Mouse (Mus musculus) liver, embryonic 13.5 days (tissue): ENCODE results near the gene Wdr26. TPM values are rescaled to one million over a fixed set of nuclear protein-coding genes. Genes with fewer than 3 reads are reported as not detected.
A peak's percentile ranks its signal among the peaks of the same experiment; 100 is the strongest.

ENCODE experiments used
- ATAC-seq: fragments of 200-750 bp; cut with Nextera tagmentation; 2 replicates; pipeline ENCODE4 v1.8.0; 2017; ENCODE audit warnings: low read depth, mild to moderate bottlenecking, moderate number of reproducible peaks, moderate library complexity
- DNase-seq: peaks from one replicate; pipeline ENCODE4 v3.0.0; 2022
- H3K27ac ChIP-seq: fragments of 300-500 bp; sonication (generic); 2 replicates; pipeline ENCODE4 v1.5.1; 2015; ENCODE audit warnings: moderate library complexity, mild to moderate bottlenecking, inconsistent platforms
- H3K27me3 ChIP-seq: fragments of 300-500 bp; sonication (generic); 2 replicates; pipeline ENCODE4 v1.6.1; 2015; ENCODE audit warnings: mild to moderate bottlenecking, inconsistent platforms
- H3K36me3 ChIP-seq: fragments of 300-500 bp; sonication (generic); 2 replicates; pipeline ENCODE4 v1.6.1; 2015; ENCODE audit warnings: mild to moderate bottlenecking, inconsistent platforms
- H3K4me1 ChIP-seq: fragments of 300-500 bp; sonication (generic); replicated peaks from 2 replicates; pipeline ENCODE4 v1.6.1; 2015; ENCODE audit warnings: inconsistent platforms
- H3K4me2 ChIP-seq: fragments of 300-500 bp; sonication (generic); 2 replicates; pipeline ENCODE4 v1.6.1; 2015; ENCODE audit warnings: inconsistent platforms, mild to moderate bottlenecking, moderate library complexity
- H3K4me3 ChIP-seq: fragments of 300-500 bp; sonication (generic); replicated peaks from 2 replicates; pipeline ENCODE4 v1.5.1; 2015; ENCODE audit warnings: mild to moderate bottlenecking, inconsistent platforms
- H3K9ac ChIP-seq: fragments of 300-500 bp; sonication (generic); 2 replicates; pipeline ENCODE4 v1.6.1; 2015; ENCODE audit warnings: mild to moderate bottlenecking, inconsistent platforms
- H3K9me3 ChIP-seq: fragments of 300-500 bp; sonication (generic); replicated peaks from 2 replicates; pipeline ENCODE4 v1.6.1; 2016; ENCODE audit warnings: inconsistent platforms
- WGBS: fragments of 180-500 bp; shearing (Covaris S2); methylation state at CpG from one replicate; pipeline ENCODE4 v1.1.7; 2015; ENCODE audit not compliant: insufficient replicate concordance; 5-methylcytosine and 5-hydroxymethylcytosine counted together
- polyA plus RNA-seq: library from polyadenylated mRNA; unstranded; fragments of >200 nt; fragmentation: Nextera tagmentation; extraction: Ambion mirVana; gene quantifications from 2 replicates; pipeline ENCODE4 v1.2.1, GENCODE M21; 2015

The Wdr26 gene
- polyA plus RNA-seq, 1 experiment from 2014 or later, result 55.6 TPM

DNA sequence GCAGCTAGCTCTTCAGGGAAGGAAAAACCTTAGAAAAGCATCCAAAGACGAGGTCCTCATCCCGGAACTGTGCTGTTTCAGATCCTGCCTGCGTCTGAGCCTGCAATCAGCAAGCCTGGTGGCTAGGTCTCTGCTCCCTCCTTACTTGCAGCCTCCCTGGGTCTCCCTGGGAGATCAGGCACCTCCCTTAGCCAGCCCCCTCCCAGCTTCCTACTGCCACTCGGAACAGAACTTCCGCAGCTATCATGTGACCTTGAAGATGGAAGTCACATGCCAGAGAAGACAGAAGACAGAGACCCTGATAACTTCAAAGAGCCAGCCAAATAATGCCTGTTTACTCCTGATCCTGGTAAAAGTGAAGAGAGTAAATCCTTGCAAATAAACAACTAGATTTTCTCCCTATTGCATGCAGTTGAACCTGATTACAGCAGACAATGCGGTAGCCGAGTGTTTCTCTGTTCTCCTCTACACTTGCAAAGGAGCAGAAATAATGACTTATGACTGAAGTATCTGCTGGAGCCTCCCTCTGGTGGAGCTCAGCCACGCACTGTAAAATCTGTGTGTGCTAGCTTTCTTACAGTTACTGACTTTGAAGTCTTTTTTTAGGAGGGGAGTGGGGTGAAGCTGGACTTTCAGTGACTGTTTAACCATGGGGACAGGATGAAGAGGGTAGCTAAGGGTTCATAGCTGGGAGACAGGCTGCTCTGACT lies 22.7 kb upstream of the Wdr26 start:
- Histone ChIP-seq H3K27me3 (no peaks in the 10 kb centered on the region), H3K36me3 (no peaks in the 10 kb centered on the region), H3K9ac (peak overlapping the region; percentile 47), H3K4me1 (peaks cover 51% of the 10 kb centered on the region), H3K4me2 (peak overlapping the region; percentile 41), H3K9me3 (no peaks in the 10 kb centered on the region), H3K4me3 (peak overlapping the region; percentile 12; the same call in 1 of the 2 replicates), H3K27ac (peak overlapping the region; percentile 40)
- WGBS, result 30% methylated on average over 8 of the region's 8 CpGs
- no peak for ATAC-seq
- DNase-seq, result no peak

DNA sequence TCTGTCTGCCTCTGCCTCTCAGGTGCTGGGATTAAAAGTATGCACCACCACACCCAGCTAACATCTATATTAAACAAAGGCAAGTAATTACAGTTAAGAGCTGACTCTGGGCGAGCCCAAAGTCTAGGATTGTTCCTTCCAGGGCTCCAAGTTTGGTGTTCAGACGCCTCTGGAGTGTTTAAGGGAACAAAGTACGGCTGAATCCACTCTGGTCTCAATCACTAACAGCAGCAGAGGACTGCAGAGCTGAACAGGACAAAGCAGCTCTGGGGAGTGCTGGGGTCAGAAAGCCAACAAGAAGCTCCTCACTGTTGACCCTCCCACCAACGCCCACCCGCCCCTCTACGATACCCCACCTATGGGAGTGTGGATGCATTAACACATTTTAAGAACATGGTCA lies 21.9 kb upstream of the Wdr26 start:
- no peaks in the 10 kb centered on the region for H3K36me3 ChIP-seq
- H3K9me3 ChIP-seq, result no peaks in the 10 kb centered on the region
- H3K4me1 ChIP-seq, result peaks cover 58% of the 10 kb centered on the region
- 72% methylated on average over 6 of the region's 6 CpGs for WGBS
- ATAC-seq, result no peak
- no peak overlapping the region for H3K4me3 ChIP-seq
- peak overlapping the region; percentile 47; the same call in 1 of the 2 replicates for H3K9ac ChIP-seq
- no peak for DNase-seq
- no peaks in the 10 kb centered on the region for H3K27me3 ChIP-seq
- peak overlapping the region; percentile 40 for H3K27ac ChIP-seq
- H3K4me2 ChIP-seq, result peak overlapping the region; percentile 41

DNA sequence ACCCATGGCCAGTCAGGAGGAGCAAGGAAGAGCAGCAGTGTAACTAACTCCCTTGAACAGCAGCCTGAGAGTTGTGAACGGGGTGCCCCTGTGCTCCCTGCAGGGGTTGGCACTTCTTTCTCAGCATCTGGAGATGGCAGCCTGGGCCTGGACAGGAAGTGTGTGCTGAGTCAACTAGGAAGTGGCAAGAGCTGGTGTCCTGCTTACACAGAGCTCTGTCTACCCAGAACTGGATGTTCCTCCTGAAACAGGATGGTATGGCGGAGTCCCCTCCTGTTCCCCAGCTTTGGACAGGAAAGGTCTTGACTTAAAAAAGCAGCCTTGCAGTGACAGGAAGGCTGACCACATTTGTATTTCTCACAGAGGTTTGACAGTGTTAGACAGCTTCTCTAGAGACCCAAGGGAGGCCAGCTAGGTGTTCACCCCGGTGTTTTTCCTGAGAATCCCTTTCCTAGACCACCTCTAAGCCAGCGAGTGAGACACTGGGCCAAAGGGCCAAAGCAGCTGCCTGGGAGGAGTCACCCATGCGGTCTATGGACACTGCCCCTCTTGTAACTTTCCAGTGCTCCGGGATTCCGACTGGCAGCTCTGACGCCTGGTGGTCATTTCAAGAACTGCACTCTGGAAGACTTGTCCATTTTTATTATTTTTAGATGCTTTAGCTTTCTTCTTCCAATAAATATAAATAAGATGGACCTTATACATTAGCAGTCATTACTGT lies 20.7 kb upstream of the Wdr26 start:
- Histone ChIP-seq H3K9ac (peak overlapping the region; percentile 68), H3K4me1 (peaks cover 71% of the 10 kb centered on the region), H3K27me3 (no peaks in the 10 kb centered on the region), H3K27ac (peak overlapping the region; percentile 92), H3K4me3 (no peak overlapping the region), H3K4me2 (peak overlapping the region; percentile 32), H3K9me3 (no peaks in the 10 kb centered on the region), H3K36me3 (no peaks in the 10 kb centered on the region)
- WGBS, result 9% methylated on average over 8 of the region's 8 CpGs
- DNase-seq, result peak; percentile 74
- ATAC-seq, result peak; percentile 72

DNA sequence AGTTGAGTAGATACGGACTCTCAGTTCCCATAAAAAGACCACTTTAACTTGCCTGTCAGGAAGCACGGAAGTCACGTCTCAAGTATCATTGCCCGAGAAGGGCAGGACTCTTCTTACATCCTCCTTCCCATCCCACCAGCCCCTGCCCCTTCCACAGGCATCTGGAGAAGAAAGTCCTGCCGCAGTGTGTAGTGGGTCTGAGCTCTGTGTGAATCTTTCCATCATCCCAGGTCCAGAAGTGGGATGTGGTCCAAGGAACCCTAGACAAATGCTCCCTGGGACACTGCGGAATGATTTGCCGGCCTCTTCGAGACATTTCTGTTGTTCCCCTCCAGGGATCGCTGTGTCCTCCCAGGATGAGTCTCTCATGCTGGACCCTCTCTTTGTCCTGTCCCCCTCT lies 20.0 kb upstream of the Wdr26 start:
- Histone ChIP-seq H3K4me1 (peaks cover 77% of the 10 kb centered on the region), H3K9ac (peak overlapping the region; percentile 68), H3K9me3 (no peaks in the 10 kb centered on the region), H3K27ac (peak overlapping the region; percentile 92), H3K4me3 (no peak overlapping the region), H3K36me3 (no peaks in the 10 kb centered on the region), H3K4me2 (no peak overlapping the region; the same call in 1 of the 2 replicates), H3K27me3 (no peaks in the 10 kb centered on the region)
- DNase-seq (no peak), ATAC-seq (no peak)
- WGBS, result 80% methylated on average over 9 of the region's 9 CpGs

DNA sequence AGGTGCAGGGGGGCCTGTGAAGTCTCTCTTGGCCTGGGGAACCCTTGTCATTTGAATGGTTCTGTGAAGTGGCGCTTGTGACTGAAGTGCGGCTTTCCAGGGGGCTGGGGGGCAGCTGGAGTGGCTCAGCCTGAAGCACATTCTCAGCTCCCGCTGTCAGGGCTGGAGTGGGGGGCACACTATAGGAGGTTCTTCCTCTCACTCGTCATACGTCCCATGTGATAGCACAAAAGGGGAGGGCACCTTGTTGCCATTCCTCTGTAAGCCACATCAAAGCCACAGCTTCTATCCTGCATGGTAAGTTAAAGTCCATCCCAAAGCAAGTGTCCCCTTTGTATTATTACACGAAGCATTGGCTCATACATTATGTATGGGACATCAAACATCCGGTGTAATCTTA lies 19.5 kb upstream of the Wdr26 start:
- Histone ChIP-seq H3K9ac (peak overlapping the region; percentile 65), H3K36me3 (no peaks in the 10 kb centered on the region), H3K27me3 (no peaks in the 10 kb centered on the region), H3K4me2 (peak overlapping the region; percentile 47), H3K27ac (peak overlapping the region; percentile 89), H3K9me3 (no peaks in the 10 kb centered on the region), H3K4me1 (peaks cover 83% of the 10 kb centered on the region), H3K4me3 (0 out of 2 replicates have a peak overlapping the region, but pooled peaks have one; percentile 2)
- DNase-seq (no peak), ATAC-seq (no peak)
- WGBS, result 67% methylated on average over 7 of the region's 7 CpGs

DNA sequence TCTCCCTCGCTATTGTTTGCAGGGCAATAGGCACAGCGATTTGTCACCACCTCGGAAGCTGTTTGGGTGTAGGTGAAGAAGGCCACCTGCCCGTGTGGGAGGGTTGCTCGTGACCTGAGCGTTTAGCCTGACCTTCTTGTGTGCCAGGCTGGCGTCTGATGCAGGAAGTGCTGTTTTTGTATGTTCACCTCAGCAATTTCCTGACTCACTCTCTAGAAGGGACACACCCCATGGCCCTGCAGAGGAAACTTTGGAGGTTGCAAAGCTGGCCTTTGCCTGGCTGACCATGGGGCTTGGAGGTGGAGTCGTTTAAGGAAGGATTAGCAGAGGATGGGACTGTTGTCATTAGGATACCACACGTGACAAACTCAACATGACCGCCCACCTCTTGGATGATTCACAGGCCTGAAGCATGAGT lies 18.9 kb upstream of the Wdr26 start:
- peak; percentile 46 for DNase-seq
- H3K9me3 ChIP-seq, result no peaks in the 10 kb centered on the region
- peak overlapping the region; percentile 89 for H3K27ac ChIP-seq
- peak overlapping the region; percentile 65 for H3K9ac ChIP-seq
- no peaks in the 10 kb centered on the region for H3K27me3 ChIP-seq
- 34% methylated on average over 10 of the region's 10 CpGs for WGBS
- peak overlapping the region; percentile 47 for H3K4me2 ChIP-seq
- H3K36me3 ChIP-seq, result no peaks in the 10 kb centered on the region
- peak overlapping the region; percentile 22 for H3K4me3 ChIP-seq
- ATAC-seq, result peak; percentile 81
- peaks cover 86% of the 10 kb centered on the region for H3K4me1 ChIP-seq

DNA sequence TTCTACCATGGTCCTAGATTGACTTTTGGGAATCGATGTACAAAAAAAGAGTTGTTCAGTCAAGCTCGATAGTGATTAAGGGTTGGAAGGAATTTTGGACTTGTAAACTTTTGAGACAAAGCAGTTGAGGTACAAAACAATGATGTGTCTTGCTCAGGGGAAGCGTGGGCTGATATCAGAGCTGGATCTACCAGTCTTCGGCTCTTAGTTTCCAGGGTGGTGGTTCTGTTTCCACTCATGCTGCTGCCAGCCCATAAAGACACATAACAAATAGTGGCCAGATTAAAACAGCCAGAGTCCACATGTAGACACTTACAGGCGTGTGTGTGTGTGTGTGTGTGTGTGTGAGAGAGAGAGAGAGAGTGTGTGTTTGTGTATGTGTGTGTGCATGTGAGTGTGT lies 17.2 kb upstream of the Wdr26 start:
- Histone ChIP-seq H3K9ac (no peak overlapping the region), H3K4me1 (peaks cover 78% of the 10 kb centered on the region), H3K9me3 (no peaks in the 10 kb centered on the region), H3K27me3 (no peaks in the 10 kb centered on the region), H3K4me3 (no peak overlapping the region), H3K27ac (peak overlapping the region; percentile 89; the same call in 1 of the 2 replicates), H3K4me2 (no peak overlapping the region), H3K36me3 (no peaks in the 10 kb centered on the region)
- no peak for ATAC-seq
- DNase-seq, result no peak
- 65% methylated on average over 5 of the region's 5 CpGs for WGBS

DNA sequence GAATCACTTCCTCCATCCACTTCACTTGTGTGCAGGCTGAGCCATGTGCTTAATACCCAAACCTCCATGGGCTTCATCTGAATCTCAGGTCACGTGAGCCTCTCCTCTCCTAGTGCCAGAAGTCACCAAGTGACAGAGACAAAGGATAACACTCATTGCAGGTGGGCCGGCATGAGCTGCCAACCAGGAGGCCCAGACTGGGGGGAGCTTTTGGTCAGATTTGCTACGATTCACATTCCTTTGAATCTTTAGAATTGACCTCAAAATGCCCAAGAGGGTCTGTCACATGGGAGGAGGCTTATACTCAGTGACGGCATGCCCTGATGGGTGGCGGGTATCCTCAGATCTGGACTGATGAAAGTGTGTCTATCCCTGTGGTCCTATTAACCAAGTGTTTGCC lies 16.8 kb upstream of the Wdr26 start:
- Histone ChIP-seq H3K27ac (peak overlapping the region; percentile 89; the same call in 1 of the 2 replicates), H3K36me3 (no peaks in the 10 kb centered on the region), H3K27me3 (no peaks in the 10 kb centered on the region), H3K4me1 (peaks cover 73% of the 10 kb centered on the region), H3K4me2 (no peak overlapping the region), H3K9me3 (no peaks in the 10 kb centered on the region), H3K4me3 (no peak overlapping the region), H3K9ac (no peak overlapping the region)
- WGBS, result 76% methylated on average over 5 of the region's 5 CpGs
- DNase-seq (no peak), ATAC-seq (no peak)

DNA sequence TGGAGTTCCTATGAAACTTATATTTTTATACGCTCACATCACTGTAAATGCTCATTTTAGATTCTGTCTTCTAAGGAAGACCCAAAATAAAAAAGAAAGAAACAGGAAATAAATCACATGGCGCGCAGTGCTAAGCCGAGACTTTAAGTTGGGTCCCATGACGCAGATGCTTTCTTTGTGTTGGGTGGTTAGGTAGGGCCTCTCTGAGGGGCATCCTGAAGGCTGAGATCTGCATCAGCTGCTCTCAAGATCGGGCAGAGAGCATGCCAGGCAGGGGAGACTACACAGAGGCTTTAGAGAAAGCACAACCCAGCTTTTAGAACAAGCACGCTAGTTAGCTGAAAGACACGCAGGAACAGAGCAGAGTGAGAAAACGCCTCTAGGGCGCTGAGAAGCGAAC lies 16.0 kb upstream of the Wdr26 start:
- peaks cover 70% of the 10 kb centered on the region for H3K4me1 ChIP-seq
- no peak for ATAC-seq

DNA sequence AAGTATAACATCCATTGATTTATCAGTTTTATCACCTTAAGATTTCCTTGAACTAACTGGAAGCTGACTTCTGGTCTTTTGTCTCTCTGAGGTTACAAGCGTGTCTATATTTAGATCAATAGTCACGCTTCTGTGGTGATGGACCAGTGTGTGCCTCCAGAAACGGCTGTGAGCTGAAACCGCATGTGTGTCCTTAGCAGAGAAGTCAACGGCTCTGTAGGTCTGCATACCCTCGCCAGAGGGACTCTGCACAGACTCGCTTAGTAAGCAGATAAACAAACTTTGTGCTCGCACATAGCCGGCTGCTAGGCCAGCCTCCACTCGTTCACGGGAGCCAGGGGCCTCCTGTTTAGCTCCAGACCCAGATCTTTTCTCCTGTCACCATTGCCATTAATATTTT lies 15.0 kb upstream of the Wdr26 start:
- WGBS, result 19% methylated on average over 11 of the region's 11 CpGs
- peaks cover 71% of the 10 kb centered on the region for H3K4me1 ChIP-seq
- H3K9me3 ChIP-seq, result no peaks in the 10 kb centered on the region
- 0 out of 2 replicates have a peak overlapping the region, but pooled peaks have one; percentile 20 for H3K27ac ChIP-seq
- no peak overlapping the region for H3K4me2 ChIP-seq
- no peak for DNase-seq
- H3K4me3 ChIP-seq, result no peak overlapping the region
- H3K27me3 ChIP-seq, result no peaks in the 10 kb centered on the region
- H3K9ac ChIP-seq, result peak overlapping the region; percentile 30; the same call in 1 of the 2 replicates
- no peak for ATAC-seq
- no peaks in the 10 kb centered on the region for H3K36me3 ChIP-seq

More for the DNA sequence above, 16.0 kb upstream of the Wdr26 start:
- peak overlapping the region; percentile 50; the same call in 1 of the 2 replicates for H3K27ac ChIP-seq
- DNase-seq, result no peak
- no peaks in the 10 kb centered on the region for H3K36me3 ChIP-seq
- H3K27me3 ChIP-seq, result no peaks in the 10 kb centered on the region
- H3K9ac ChIP-seq, result no peak overlapping the region
- H3K4me3 ChIP-seq, result no peak overlapping the region
- WGBS, result 84% methylated on average over 11 of the region's 11 CpGs
- H3K4me2 ChIP-seq, result no peak overlapping the region
- no peaks in the 10 kb centered on the region for H3K9me3 ChIP-seq

DNA sequence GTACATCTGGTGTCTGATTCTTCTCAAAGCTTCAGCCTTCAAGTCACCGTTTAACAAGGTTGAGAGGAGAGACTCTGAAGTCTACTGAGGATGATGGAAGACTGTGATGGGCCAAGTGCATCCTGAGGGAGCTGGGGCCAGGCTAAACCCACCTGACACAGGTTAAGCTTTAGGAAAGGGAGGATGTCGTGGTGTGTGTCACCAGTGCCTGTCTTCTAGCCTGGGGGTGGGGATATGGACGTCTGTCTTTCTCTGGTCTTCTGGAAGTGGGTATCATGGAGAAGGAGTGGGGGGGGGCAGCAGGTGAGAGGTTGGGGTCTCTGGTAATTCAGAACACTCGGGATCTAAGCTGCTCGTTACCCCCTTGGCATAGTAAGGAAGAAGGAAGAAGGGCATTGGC lies 13.5 kb upstream of the Wdr26 start:
- 62% methylated on average over 5 of the region's 5 CpGs for WGBS
- no peak overlapping the region for H3K9ac ChIP-seq

More for the DNA sequence above, 13.5 kb upstream of the Wdr26 start:
- no peak overlapping the region for H3K4me2 ChIP-seq
- DNase-seq (no peak), ATAC-seq (no peak)
- no peak overlapping the region for H3K4me3 ChIP-seq
- H3K36me3 ChIP-seq, result no peaks in the 10 kb centered on the region
- H3K27ac ChIP-seq, result no peak overlapping the region
- H3K4me1 ChIP-seq, result peaks cover 70% of the 10 kb centered on the region
- H3K9me3 ChIP-seq, result no peaks in the 10 kb centered on the region
- H3K27me3 ChIP-seq, result no peaks in the 10 kb centered on the region
